Mouse (Mus musculus): ENCODE results near the gene Mapkbp1. TPM values are rescaled to one million over a fixed set of nuclear protein-coding genes. Genes with fewer than 3 reads are reported as not detected.
A peak's percentile ranks its signal among the peaks of the same experiment; 100 is the strongest.

Mapkbp1 gene
- polyA plus RNA-seq, 1 experiment from 2014 or later, result 3.6 TPM

DNA sequence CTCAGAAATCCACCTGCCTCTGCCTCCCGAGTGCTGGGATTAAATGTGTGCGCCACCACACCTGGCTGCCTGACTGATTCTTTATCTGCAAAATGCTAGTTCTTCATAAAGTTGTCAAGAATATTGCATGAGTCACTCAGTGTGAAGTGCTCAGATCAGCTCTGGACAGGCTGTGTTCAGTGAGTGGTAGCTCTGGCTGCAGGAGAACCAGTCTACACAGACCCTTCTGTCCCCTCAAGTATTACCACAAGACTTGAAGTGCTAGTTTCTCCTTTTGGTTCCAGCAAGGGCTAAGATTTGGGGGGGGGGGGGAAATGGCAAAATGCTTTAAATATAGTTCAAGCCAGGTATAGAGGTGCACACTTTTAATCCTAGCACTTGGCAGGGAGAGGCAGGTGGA lies 14.9 kb downstream of the Mapkbp1 start:
- no peak overlapping the region for H3K4me3 ChIP-seq (ENCODE audit: low read depth, low read length)
- no peaks in the 10 kb centered on the region for H3K27me3 ChIP-seq (replicated peaks; ENCODE audit: control insufficient read depth, insufficient read depth, low read length)
- 96% methylated on average over 2 of the region's 2 CpGs for WGBS
- DNase-seq (ENCODE audit: low spot score) (no peak), ATAC-seq (replicated peaks; ENCODE audit: low FRiP score, low TSS enrichment, low read depth) (no peak)
- H3K4me1 ChIP-seq (replicated peaks; ENCODE audit: control insufficient read depth, insufficient read depth, low read length), result no peaks in the 10 kb centered on the region
- peaks cover 1% of the 10 kb centered on the region; the same call in 1 of the 2 replicates for H3K36me3 ChIP-seq (ENCODE audit: control insufficient read depth, insufficient read depth, low read length)
- no peaks in the 10 kb centered on the region for H3K9me3 ChIP-seq (ENCODE audit: control insufficient read depth, low read length)
- no peak overlapping the region for H3K4me2 ChIP-seq (ENCODE audit: low read length)
- no peak overlapping the region for H3K9ac ChIP-seq (ENCODE audit: low read length)
- no peak overlapping the region for H3K27ac ChIP-seq (ENCODE audit: low read depth)

DNA sequence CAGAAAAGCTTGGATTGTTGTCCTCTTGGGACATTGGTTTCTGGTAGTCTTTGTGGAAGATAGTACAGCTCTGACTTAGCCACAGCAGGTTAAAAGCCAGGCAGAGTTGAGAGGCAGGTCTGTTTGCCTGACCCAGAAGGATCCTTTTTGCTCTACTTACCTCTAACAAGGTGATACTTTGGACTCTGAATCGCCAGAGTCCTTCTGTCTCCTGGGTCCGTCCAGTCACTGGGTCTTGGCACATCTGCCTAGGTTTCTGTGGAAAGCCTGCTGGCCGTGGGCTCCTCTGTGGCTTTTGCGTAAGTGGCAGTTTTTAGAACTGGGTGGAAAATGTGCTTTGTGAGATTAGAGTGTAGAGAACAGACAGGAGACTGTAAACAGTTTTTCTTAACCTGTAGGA lies 16.5 kb downstream of the Mapkbp1 start:
- no peaks in the 10 kb centered on the region for H3K27me3 ChIP-seq (replicated peaks; ENCODE audit: control insufficient read depth, insufficient read depth, low read length)
- no peak overlapping the region for H3K27ac ChIP-seq (ENCODE audit: low read depth)
- no peak overlapping the region for H3K9ac ChIP-seq (ENCODE audit: low read length)
- ATAC-seq (replicated peaks; ENCODE audit: low FRiP score, low TSS enrichment, low read depth) (no peak), DNase-seq (ENCODE audit: low spot score) (no peak)
- H3K36me3 ChIP-seq (ENCODE audit: control insufficient read depth, insufficient read depth, low read length), result no peaks in the 10 kb centered on the region
- 88% methylated on average over 4 of the region's 4 CpGs for WGBS
- no peak overlapping the region for H3K4me3 ChIP-seq (ENCODE audit: low read depth, low read length)
- no peaks in the 10 kb centered on the region for H3K4me1 ChIP-seq (replicated peaks; ENCODE audit: control insufficient read depth, insufficient read depth, low read length)
- no peaks in the 10 kb centered on the region for H3K9me3 ChIP-seq (ENCODE audit: control insufficient read depth, low read length)
- H3K4me2 ChIP-seq (ENCODE audit: low read length), result no peak overlapping the region

DNA sequence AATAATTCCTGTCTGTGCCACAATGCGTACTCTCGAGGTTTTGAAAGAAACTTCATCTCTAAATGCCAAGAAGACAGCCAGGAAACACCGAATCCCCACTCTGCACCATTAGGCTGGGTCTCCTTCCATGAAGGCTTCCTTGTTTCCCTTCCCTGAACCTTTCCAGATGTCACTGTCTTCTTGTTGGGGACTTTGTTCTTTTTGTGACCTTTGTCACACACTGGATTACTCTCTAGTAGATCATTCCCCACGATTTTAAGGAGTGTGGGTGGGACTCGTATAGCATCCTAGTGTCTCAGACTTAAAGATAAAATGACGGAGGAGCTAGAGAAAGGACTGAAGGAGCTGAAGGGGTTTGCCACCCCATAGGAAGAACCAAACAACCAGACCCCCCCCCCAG lies 18.4 kb downstream of the Mapkbp1 start:
- Histone ChIP-seq H3K27ac (ENCODE audit: low read depth) (no peak overlapping the region), H3K4me3 (ENCODE audit: low read depth, low read length) (no peak overlapping the region), H3K36me3 (ENCODE audit: control insufficient read depth, insufficient read depth, low read length) (no peaks in the 10 kb centered on the region), H3K9me3 (ENCODE audit: control insufficient read depth, low read length) (no peaks in the 10 kb centered on the region), H3K9ac (ENCODE audit: low read length) (no peak overlapping the region), H3K4me2 (ENCODE audit: low read length) (no peak overlapping the region), H3K4me1 (replicated peaks; ENCODE audit: control insufficient read depth, insufficient read depth, low read length) (no peaks in the 10 kb centered on the region; the same call in 1 of the 2 replicates), H3K27me3 (replicated peaks; ENCODE audit: control insufficient read depth, insufficient read depth, low read length) (no peaks in the 10 kb centered on the region)
- DNase-seq (ENCODE audit: low spot score) (no peak), ATAC-seq (replicated peaks; ENCODE audit: low FRiP score, low TSS enrichment, low read depth) (no peak)
- 74% methylated on average over 6 of the region's 6 CpGs for WGBS

DNA sequence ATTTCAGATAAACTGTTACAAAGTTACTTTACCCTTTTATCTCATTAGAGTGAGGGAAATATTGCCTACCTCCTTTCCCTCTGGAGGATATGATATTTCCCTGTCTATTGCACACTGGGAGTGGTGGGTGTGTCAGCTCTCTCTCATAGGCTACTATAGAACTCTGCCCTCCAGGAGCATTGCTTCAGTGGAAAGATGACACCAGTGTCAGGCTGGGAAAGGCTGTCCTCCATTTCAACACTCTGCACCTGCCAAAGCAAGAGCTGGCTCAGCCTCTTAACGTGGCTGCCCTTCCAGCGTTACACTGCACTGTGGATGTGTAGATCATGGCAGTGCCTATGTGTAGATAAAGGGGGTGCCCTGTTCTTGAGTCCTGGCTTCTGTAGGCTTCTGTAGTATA lies 19.9 kb downstream of the Mapkbp1 start:
- Histone ChIP-seq H3K27me3 (replicated peaks; ENCODE audit: control insufficient read depth, insufficient read depth, low read length) (no peaks in the 10 kb centered on the region), H3K9ac (ENCODE audit: low read length) (no peak overlapping the region), H3K36me3 (ENCODE audit: control insufficient read depth, insufficient read depth, low read length) (no peaks in the 10 kb centered on the region), H3K4me2 (ENCODE audit: low read length) (no peak overlapping the region), H3K9me3 (ENCODE audit: control insufficient read depth, low read length) (no peaks in the 10 kb centered on the region), H3K4me1 (replicated peaks; ENCODE audit: control insufficient read depth, insufficient read depth, low read length) (peaks cover 3% of the 10 kb centered on the region; the same call in 1 of the 2 replicates), H3K27ac (ENCODE audit: low read depth) (no peak overlapping the region), H3K4me3 (ENCODE audit: low read depth, low read length) (no peak overlapping the region)
- DNase-seq (ENCODE audit: low spot score), result no peak
- ATAC-seq (replicated peaks; ENCODE audit: low FRiP score, low TSS enrichment, low read depth), result no peak
- WGBS, result 91% methylated on average over 2 of the region's 2 CpGs

DNA sequence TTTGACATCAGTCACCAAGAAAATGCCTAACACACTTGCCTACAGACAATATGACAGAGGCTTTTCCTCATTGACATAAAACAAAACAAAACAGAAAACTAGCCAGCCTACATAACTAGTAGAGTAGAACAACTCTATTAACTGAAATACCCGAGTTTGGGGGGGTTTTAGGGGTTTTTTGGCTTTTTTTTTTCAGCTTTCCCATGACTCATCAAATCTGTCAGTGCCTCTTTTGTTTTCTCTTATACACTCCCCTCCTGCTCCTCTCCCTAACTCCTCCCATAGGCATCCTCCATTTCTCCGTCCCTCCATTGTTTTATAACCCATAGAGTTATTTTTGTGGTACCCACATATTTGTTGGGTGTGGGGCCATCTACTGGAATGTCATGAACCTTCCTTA lies 21.0 kb downstream of the Mapkbp1 start:
- no peak overlapping the region for H3K4me2 ChIP-seq (ENCODE audit: low read length)

DNA sequence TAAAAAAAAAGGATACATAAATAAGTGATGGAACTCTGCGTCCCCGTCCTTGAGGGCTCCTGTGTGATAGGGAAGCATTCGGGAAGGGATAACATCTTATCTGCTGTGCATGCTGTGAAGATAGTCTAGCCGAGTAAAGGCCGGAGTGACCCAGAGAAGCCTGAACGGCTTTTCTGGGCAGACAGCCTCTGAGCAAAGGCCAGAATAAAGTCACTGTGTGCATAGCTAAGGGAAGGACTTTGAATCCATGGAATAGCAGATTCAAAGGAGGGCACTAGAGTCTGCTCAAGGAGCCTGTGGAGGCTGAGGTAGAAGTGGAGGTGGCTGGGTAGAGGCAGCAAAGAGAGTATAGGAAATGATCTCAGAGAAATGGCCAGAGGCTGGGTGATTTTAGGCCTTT lies 22.3 kb downstream of the Mapkbp1 start:
- Histone ChIP-seq H3K4me3 (ENCODE audit: low read depth, low read length) (no peak overlapping the region), H3K27ac (ENCODE audit: low read depth) (peak overlapping the region; percentile 64; the same call in 1 of the 2 replicates), H3K9ac (ENCODE audit: low read length) (no peak overlapping the region), H3K27me3 (replicated peaks; ENCODE audit: control insufficient read depth, insufficient read depth, low read length) (no peaks in the 10 kb centered on the region), H3K36me3 (ENCODE audit: control insufficient read depth, insufficient read depth, low read length) (peaks cover 6% of the 10 kb centered on the region; the same call in 1 of the 2 replicates), H3K4me2 (ENCODE audit: low read length) (no peak overlapping the region), H3K4me1 (replicated peaks; ENCODE audit: control insufficient read depth, insufficient read depth, low read length) (peaks cover 3% of the 10 kb centered on the region; the same call in 1 of the 2 replicates), H3K9me3 (ENCODE audit: control insufficient read depth, low read length) (no peaks in the 10 kb centered on the region)
- DNase-seq (ENCODE audit: low spot score) (no peak), ATAC-seq (replicated peaks; ENCODE audit: low FRiP score, low TSS enrichment, low read depth) (no peak)
- 85% methylated on average over 6 of the region's 6 CpGs for WGBS

More for the DNA sequence above, 21.0 kb downstream of the Mapkbp1 start:
- Histone ChIP-seq H3K9me3 (ENCODE audit: control insufficient read depth, low read length) (no peaks in the 10 kb centered on the region), H3K36me3 (ENCODE audit: control insufficient read depth, insufficient read depth, low read length) (no peaks in the 10 kb centered on the region), H3K27ac (ENCODE audit: low read depth) (no peak overlapping the region), H3K4me3 (ENCODE audit: low read depth, low read length) (no peak overlapping the region), H3K9ac (ENCODE audit: low read length) (no peak overlapping the region), H3K4me1 (replicated peaks; ENCODE audit: control insufficient read depth, insufficient read depth, low read length) (peaks cover 3% of the 10 kb centered on the region; the same call in 1 of the 2 replicates), H3K27me3 (replicated peaks; ENCODE audit: control insufficient read depth, insufficient read depth, low read length) (no peaks in the 10 kb centered on the region)
- 58% methylated on average over 2 of the region's 2 CpGs for WGBS
- DNase-seq (ENCODE audit: low spot score) (no peak), ATAC-seq (replicated peaks; ENCODE audit: low FRiP score, low TSS enrichment, low read depth) (no peak)

DNA sequence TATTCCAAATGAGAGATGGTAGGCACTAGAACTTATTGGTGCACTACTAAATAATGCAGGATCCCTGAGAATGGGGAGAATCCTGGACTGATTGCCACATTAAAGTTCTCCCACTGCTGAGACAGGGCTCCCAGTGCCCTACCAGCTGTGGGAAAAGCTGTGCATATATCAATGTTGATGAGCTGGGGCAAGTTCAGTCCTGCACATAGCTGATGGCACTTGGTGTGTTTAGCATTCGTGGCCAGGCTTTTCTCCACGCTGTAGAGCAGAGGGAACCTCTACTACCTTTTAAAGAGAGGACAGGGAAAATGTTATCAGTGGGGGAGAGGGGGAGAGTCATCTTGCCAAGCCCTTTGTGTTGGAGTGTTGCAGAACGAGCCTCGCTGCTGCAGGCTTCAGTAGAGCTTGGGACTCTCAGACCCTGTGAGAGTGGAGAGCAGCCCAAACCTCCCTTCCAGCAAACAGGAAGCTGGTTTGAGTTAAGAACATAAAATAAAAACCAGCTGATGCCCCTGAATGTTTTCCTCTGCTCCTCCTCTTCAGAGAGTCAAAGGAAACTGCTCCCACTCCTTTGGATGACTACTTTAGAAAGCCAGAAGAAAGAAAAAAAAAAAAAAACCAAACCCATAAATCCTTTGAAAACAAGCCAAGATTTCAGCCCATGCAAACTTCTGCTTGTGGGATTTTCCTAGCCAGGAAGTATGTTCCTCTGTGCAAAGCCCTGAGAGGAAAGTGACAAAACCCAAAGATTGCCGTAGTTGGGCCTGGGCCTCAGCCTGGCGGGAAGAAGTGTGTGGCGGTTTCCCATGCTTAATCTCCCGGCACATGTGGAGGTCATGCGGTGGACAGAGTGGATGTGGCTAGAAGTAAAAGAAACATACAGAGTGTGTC lies 23.1 kb downstream of the Mapkbp1 start:
- ATAC-seq (replicated peaks; ENCODE audit: low FRiP score, low TSS enrichment, low read depth), result no peak
- DNase-seq (ENCODE audit: low spot score), result no peak
- Histone ChIP-seq H3K36me3 (ENCODE audit: control insufficient read depth, insufficient read depth, low read length) (peaks cover 6% of the 10 kb centered on the region; the same call in 1 of the 2 replicates), H3K27ac (ENCODE audit: low read depth) (peak overlapping the region; percentile 64), H3K9me3 (ENCODE audit: control insufficient read depth, low read length) (no peaks in the 10 kb centered on the region), H3K4me3 (ENCODE audit: low read depth, low read length) (no peak overlapping the region), H3K4me1 (replicated peaks; ENCODE audit: control insufficient read depth, insufficient read depth, low read length) (peaks cover 3% of the 10 kb centered on the region; the same call in 1 of the 2 replicates), H3K9ac (ENCODE audit: low read length) (no peak overlapping the region), H3K27me3 (replicated peaks; ENCODE audit: control insufficient read depth, insufficient read depth, low read length) (no peaks in the 10 kb centered on the region), H3K4me2 (ENCODE audit: low read length) (no peak overlapping the region)
- 42% methylated on average over 9 of the region's 9 CpGs for WGBS

DNA sequence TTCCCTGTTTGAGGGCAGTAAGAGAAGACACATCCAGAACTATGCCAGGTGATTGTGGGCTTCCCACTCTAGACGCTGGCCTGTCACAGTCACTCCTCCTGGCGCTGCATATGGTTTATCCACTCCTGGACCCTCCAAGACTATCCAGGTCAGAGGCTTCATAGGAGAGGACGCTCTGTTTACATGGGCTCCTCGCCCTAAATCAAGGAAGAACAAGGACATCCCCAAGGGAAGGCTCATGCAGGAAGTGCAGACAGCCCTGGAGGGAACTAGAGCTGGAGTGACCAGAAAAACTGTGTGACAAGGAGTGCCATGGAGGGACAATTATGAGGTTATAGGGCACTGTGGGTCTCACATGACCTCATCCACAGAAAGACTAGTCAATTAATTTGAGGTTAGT lies 24.9 kb downstream of the Mapkbp1 start:
- Histone ChIP-seq H3K36me3 (ENCODE audit: control insufficient read depth, insufficient read depth, low read length) (peaks cover 6% of the 10 kb centered on the region; the same call in 1 of the 2 replicates), H3K9me3 (ENCODE audit: control insufficient read depth, low read length) (no peaks in the 10 kb centered on the region), H3K4me3 (ENCODE audit: low read depth, low read length) (no peak overlapping the region), H3K9ac (ENCODE audit: low read length) (no peak overlapping the region), H3K4me1 (replicated peaks; ENCODE audit: control insufficient read depth, insufficient read depth, low read length) (peaks cover 3% of the 10 kb centered on the region; the same call in 1 of the 2 replicates), H3K4me2 (ENCODE audit: low read length) (no peak overlapping the region), H3K27me3 (replicated peaks; ENCODE audit: control insufficient read depth, insufficient read depth, low read length) (no peaks in the 10 kb centered on the region), H3K27ac (ENCODE audit: low read depth) (no peak overlapping the region)
- 67% methylated on average over 4 of the region's 4 CpGs for WGBS
- DNase-seq (ENCODE audit: low spot score) (no peak), ATAC-seq (replicated peaks; ENCODE audit: low FRiP score, low TSS enrichment, low read depth) (no peak)

Data from intestine, embryonic 14.5 days (tissue).